ENCODE assay signal across 25 mouse cellular contexts in genomic region chr16:37261678-37262077, GRCm38 (mm10).
"Had no signal": no experiment of that assay in that cellular context is flagged by ENCODE, and none has a peak within 500 bp of the region (broad histone marks: within the 10 kb centered on the region; RNA-seq: fewer than 3 reads in every experiment).

No protein-coding gene starts in this region.

- H3K27ac ChIP-seq: embryonic facial prominence, embryonic 10.5 days; embryonic facial prominence, embryonic 12.5 days; embryonic facial prominence, embryonic 13.5 days; embryonic facial prominence, embryonic 15.5 days; forebrain, embryonic 10.5 days; forebrain, embryonic 12.5 days; forebrain, embryonic 13.5 days; forebrain, embryonic 15.5 days; gastrocnemius, adult 2 months; heart, adult 2 months had no signal

- H3K4me2 ChIP-seq: embryonic facial prominence, embryonic 12.5 days; embryonic facial prominence, embryonic 13.5 days; embryonic facial prominence, embryonic 15.5 days; forebrain, embryonic 12.5 days; forebrain, embryonic 13.5 days; forebrain, embryonic 15.5 days had no signal

- H3K4me3 ChIP-seq: embryonic facial prominence, embryonic 10.5 days; embryonic facial prominence, embryonic 12.5 days; embryonic facial prominence, embryonic 13.5 days; embryonic facial prominence, embryonic 15.5 days; erythroblast, embryonic 14.5 days; forebrain, embryonic 10.5 days; forebrain, embryonic 12.5 days; forebrain, embryonic 13.5 days; forebrain, embryonic 15.5 days; gastrocnemius, adult 2 months; heart, adult 2 months had no signal

- H3K27me3 ChIP-seq: embryonic facial prominence, embryonic 12.5 days; embryonic facial prominence, embryonic 13.5 days; embryonic facial prominence, embryonic 15.5 days; forebrain, embryonic 12.5 days; forebrain, embryonic 13.5 days; forebrain, embryonic 15.5 days had no signal

- H3K4me1 ChIP-seq: embryonic facial prominence, embryonic 10.5 days; embryonic facial prominence, embryonic 12.5 days; embryonic facial prominence, embryonic 13.5 days; embryonic facial prominence, embryonic 15.5 days; forebrain, embryonic 10.5 days; forebrain, embryonic 12.5 days; forebrain, embryonic 13.5 days; forebrain, embryonic 15.5 days had no signal

- H3K36me3 ChIP-seq: embryonic facial prominence, embryonic 10.5 days; embryonic facial prominence, embryonic 12.5 days; embryonic facial prominence, embryonic 13.5 days; embryonic facial prominence, embryonic 15.5 days; forebrain, embryonic 10.5 days; forebrain, embryonic 12.5 days; forebrain, embryonic 15.5 days had no signal

- H3K9ac ChIP-seq: embryonic facial prominence, embryonic 12.5 days; embryonic facial prominence, embryonic 13.5 days; embryonic facial prominence, embryonic 15.5 days; forebrain, embryonic 12.5 days; forebrain, embryonic 13.5 days; forebrain, embryonic 15.5 days; forebrain, postnatal 0 days had no signal

- DNase-seq: cerebellum, adult 9-10 months; cerebellum, adult 9-11 months; cerebellum, postnatal 10 days; cerebellum, postnatal 14 days; cerebellum, postnatal 25 days; cerebellum, postnatal 36 days; embryo, embryonic 11 days; forebrain, postnatal 0 days; gastrocnemius, adult 2 months; gastrocnemius, postnatal 10 days; gastrocnemius, postnatal 14 days; gastrocnemius, postnatal 25 days; gastrocnemius, postnatal 36 days; heart, adult 11 months; heart, adult 18-20 months; heart, adult 2 months had no signal

- H3K9me3 ChIP-seq: embryonic facial prominence, embryonic 10.5 days; embryonic facial prominence, embryonic 12.5 days; embryonic facial prominence, embryonic 13.5 days; embryonic facial prominence, embryonic 15.5 days; forebrain, embryonic 10.5 days; forebrain, embryonic 12.5 days; forebrain, embryonic 13.5 days; forebrain, embryonic 15.5 days had no signal
